Mouse (Mus musculus) testis, adult 2 months (tissue): ENCODE results near the gene Lrmda.

Source experiments
- CTCF ChIP-seq: fragments of 200-500 bp; IDR thresholded peaks from 2 replicates; pipeline ENCODE4 v1.5.1; 2012; ENCODE audit warnings: low read depth, mild to moderate bottlenecking, inconsistent platforms, low read length, moderate library complexity; ENCODE audit not compliant: control insufficient read depth, insufficient read depth, insufficient replicate concordance
- POLR2A ChIP-seq: fragments of 200-500 bp; IDR thresholded peaks from 2 replicates; pipeline ENCODE4 v1.6.1; 2012; ENCODE audit warnings: low read depth, mild to moderate bottlenecking, inconsistent platforms, low read length, moderate library complexity; ENCODE audit not compliant: control insufficient read depth

DNA sequence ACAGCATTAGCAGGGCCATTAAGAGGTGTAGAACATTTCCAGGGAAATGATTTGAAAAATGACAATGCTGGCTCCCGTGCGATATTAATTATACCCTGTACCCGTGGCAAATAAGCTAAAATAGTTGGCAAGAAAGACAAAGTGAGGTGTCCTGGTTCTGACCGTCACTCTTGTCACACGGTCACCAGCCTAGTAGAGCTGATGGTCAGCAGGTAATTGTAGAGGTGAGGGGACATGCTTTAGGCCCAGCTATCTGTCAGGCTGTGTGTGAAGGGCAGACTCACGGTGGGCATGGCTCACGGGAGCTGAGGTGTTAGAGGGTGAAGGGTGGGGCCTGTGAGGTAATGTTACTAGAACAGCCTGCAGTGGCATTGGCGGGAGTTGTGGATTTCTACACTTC is 134.6 kb downstream of the Lrmda start:
- TF ChIP-seq POLR2A (no peak), CTCF (no peak)
